In genomic region chr19:29112662-29113061, GRCm38 (mm10) we compare ENCODE assay signal across 10 mouse cellular contexts. TPM values are rescaled to one million over a fixed set of nuclear protein-coding genes. Genes with fewer than 3 reads are reported as not detected.
DNase-seq lines count a peak whose midpoint lies in the region; ATAC-seq and TF ChIP-seq lines count a peak whose summit lies in the region.
"Had no signal": no experiment of that assay in that cellular context is flagged by ENCODE, and none has a peak within 500 bp of the region (broad histone marks: within the 10 kb centered on the region; RNA-seq: fewer than 3 reads in every experiment).

No protein-coding gene starts in this region.

- TF ChIP-seq POLR2A in cerebellum, adult 2 months (IDR thresholded peaks at IDR 0.05; ENCODE audit: borderline replicate concordance, insufficient read depth, low read length): no peak

- H3K4me3 ChIP-seq in cerebellum, adult 2 months (replicated peaks; ENCODE audit: insufficient read depth, low read depth, low read length): no peak overlapping the region
- H3K4me3 ChIP-seq: layer of hippocampus, adult 2 months had no signal

- H3K4me1 ChIP-seq in cerebellum, adult 2 months (ENCODE audit: control insufficient read depth, insufficient read depth, low read length): no peaks in the 10 kb centered on the region

- WGBS in cerebellum, adult 2 months: 67% methylated on average over 8 of the region's 8 CpGs

- TF ChIP-seq CTCF in cerebellum, adult 2 months (IDR thresholded peaks at IDR 0.05; ENCODE audit: borderline replicate concordance, insufficient read depth, low read depth, low read length): no peak

- 0 out of 2 replicates have a peak, but pooled peaks have one; percentile 20 for ATAC-seq in cerebellum, adult (ENCODE audit: insufficient number of reproducible peaks, low FRiP score, low TSS enrichment)

- no peak for DNase-seq in cerebellum, adult 2 months
- DNase-seq in ZHBTc4 (ENCODE audit: low read depth, low spot score): peak; percentile 22
- peak; percentile 94 for DNase-seq in gonadal fat pad, adult 2 months (ENCODE audit: low read depth)
- DNase-seq in kidney, postnatal 4 days: peak; percentile 31 to 45
- DNase-seq in Muller cell, postnatal 12 days (ENCODE audit: inconsistent ontology term): no peak
- no peak for DNase-seq in thymus, postnatal 0 days (ENCODE audit: low spot score)
- DNase-seq in spleen, postnatal 10 days (ENCODE audit: low spot score in 2 of 2): no peak

- H3K27ac ChIP-seq in cerebellum, adult 2 months (ENCODE audit: insufficient read depth, low read length): no peak overlapping the region
- H3K27ac ChIP-seq: layer of hippocampus, adult 2 months; liver, embryonic 14.5 days had no signal

- no peaks in the 10 kb centered on the region for H3K27me3 ChIP-seq in cerebellum, adult 2 months (ENCODE audit: control insufficient read depth, insufficient read depth, low read length)

RNA-seq across cellular contexts. Expression of gene Rcl1, which starts 11.5 kb away (rescaled TPM):
- polyA plus RNA-seq in cerebellum, adult 2 months (2012; rRNA removed): 17.5 and 19.6 TPM in 2 replicates
- polyA plus RNA-seq in gonadal fat pad, adult 2 months (2012; rRNA removed): 18.5 and 19.6 TPM in 2 replicates
- polyA plus RNA-seq in thymus, postnatal 0 days (2015; fragmentation: Nextera tagmentation; extraction: Ambion mirVana): 49.5 and 52.2 TPM in 2 replicates

Comparison
In these comparisons a context has a peak if more than half of its experiments do, and no peak if none do; other contexts are left out.
1. DNase-seq: peak in ZHBTc4 (single experiment), gonadal fat pad, adult 2 months (single experiment) and kidney, postnatal 4 days (2 of 2); none in cerebellum, adult 2 months (0 of 2), Muller cell, postnatal 12 days (single experiment), thymus, postnatal 0 days (single experiment) and spleen, postnatal 10 days (0 of 2).